Mouse (Mus musculus): ENCODE data around the gene Rictor.
"Not testable (repeated sequence)": the region's sequence is repeated elsewhere in the genome, so short reads cannot be mapped to it uniquely, and the experiment has no call there.

Gene Rictor

GRCm38 (mm10) chr15:6739180-6739579 is 31.0 kb downstream of the Rictor start:
- DNase-seq: no peak

GRCm38 (mm10) chr15:6742337-6743025 is 34.3 kb downstream of the Rictor start:
- DNase-seq: no peak

GRCm38 (mm10) chr15:6743723-6744122 is 35.5 kb downstream of the Rictor start:
- no peak for DNase-seq

GRCm38 (mm10) chr15:6746301-6746983 is 38.3 kb downstream of the Rictor start:
- DNase-seq: not testable (repeated sequence)

- DNase-seq: no peak
These were observed 38.8 kb downstream of the Rictor start for GRCm38 (mm10) chr15:6747001-6747400.

- DNase-seq: no peak
These were observed 46.2 kb downstream of the Rictor start for GRCm38 (mm10) chr15:6754400-6754799.

GRCm38 (mm10) chr15:6772265-6772664 is 64.1 kb downstream of the Rictor start:
- no peak for DNase-seq

GRCm38 (mm10) chr15:6786212-6786611 is 78.0 kb downstream of the Rictor start:
- no peak for DNase-seq

- DNase-seq: no peak
These were observed 79.1 kb downstream of the Rictor start for GRCm38 (mm10) chr15:6787236-6787635.

GRCm38 (mm10) chr15:6790011-6790410 is 81.8 kb downstream of the Rictor start:
- no peak for DNase-seq

GRCm38 (mm10) chr15:6791648-6792047 is 83.5 kb downstream of the Rictor start:
- no peak for DNase-seq

- DNase-seq: no peak
These were observed 84.7 kb downstream of the Rictor start for GRCm38 (mm10) chr15:6792846-6793245.

GRCm38 (mm10) chr15:6801212-6801611 is 93.0 kb downstream of the Rictor start:
- not testable (repeated sequence) for DNase-seq

- DNase-seq: no peak
These were observed 107.6 kb downstream of the Rictor start for GRCm38 (mm10) chr15:6815807-6816206.

GRCm38 (mm10) chr15:6840199-6840598 is 132.0 kb downstream of the Rictor start:
- no peak for DNase-seq

GRCm38 (mm10) chr15:6849851-6850250 is 141.7 kb downstream of the Rictor start:
- DNase-seq: no peak
